Mouse (Mus musculus): ENCODE data around the gene Rsrc1.

The Rsrc1 gene

GRCm38 (mm10) chr3:67372194-67372593, 391.0 kb downstream of the Rsrc1 start:
- no peak for ATAC-seq (ENCODE audit: low TSS enrichment)

GRCm38 (mm10) chr3:67372781-67373180, 391.6 kb downstream of the Rsrc1 start:
- ATAC-seq (ENCODE audit: low TSS enrichment) = no peak

- peak; percentile 100 for ATAC-seq (ENCODE audit: low TSS enrichment)
Observed at GRCm38 (mm10) chr3:67373872-67374271, 392.7 kb downstream of the Rsrc1 start, which contains the start of gene Mlf1. Mlf1 (plus strand) TSS chr3:67374097.

- ATAC-seq (ENCODE audit: low TSS enrichment) = no peak
Observed at GRCm38 (mm10) chr3:67374360-67374778, 393.2 kb downstream of the Rsrc1 start.

- no peak for ATAC-seq (ENCODE audit: low TSS enrichment)
Observed at GRCm38 (mm10) chr3:67375063-67375462, 393.9 kb downstream of the Rsrc1 start, which contains the start of gene Gm17402. Gm17402 (minus strand) TSS chr3:67375163.

GRCm38 (mm10) chr3:67378215-67378614, 397.0 kb downstream of the Rsrc1 start:
- no peak for ATAC-seq (ENCODE audit: low TSS enrichment)
